Mouse (Mus musculus): ENCODE measurements around the gene Ddost.

Gene Ddost

GRCm38 (mm10) chr4:138337341-138337740 is 32.8 kb downstream of the Ddost start:
- no peak for DNase-seq (ENCODE audit: low spot score)

GRCm38 (mm10) chr4:138339963-138340362 is 35.4 kb downstream of the Ddost start:
- peak; percentile 31 for DNase-seq (ENCODE audit: low spot score)

- no peak for DNase-seq (ENCODE audit: low spot score)
Observed at GRCm38 (mm10) chr4:138341393-138341792, 36.9 kb downstream of the Ddost start.

GRCm38 (mm10) chr4:138342048-138342447 is 37.5 kb downstream of the Ddost start:
- DNase-seq (ENCODE audit: low spot score), result no peak

- DNase-seq (ENCODE audit: low spot score), result no peak
Observed at GRCm38 (mm10) chr4:138342778-138343177, 38.2 kb downstream of the Ddost start.

GRCm38 (mm10) chr4:138343341-138343837 is 38.9 kb downstream of the Ddost start:
- no peak for DNase-seq (ENCODE audit: low spot score)

GRCm38 (mm10) chr4:138344891-138345545 is 40.5 kb downstream of the Ddost start:
- DNase-seq (ENCODE audit: low spot score), result no peak

- DNase-seq (ENCODE audit: low spot score), result no peak
Observed at GRCm38 (mm10) chr4:138347280-138347679, 42.8 kb downstream of the Ddost start.

- DNase-seq (ENCODE audit: low spot score), result no peak
Observed at GRCm38 (mm10) chr4:138348716-138349115, 44.2 kb downstream of the Ddost start.

- no peak for DNase-seq (ENCODE audit: low spot score)
Observed at GRCm38 (mm10) chr4:138351821-138352220, 47.3 kb downstream of the Ddost start.

- no peak for DNase-seq (ENCODE audit: low spot score)
Observed at GRCm38 (mm10) chr4:138352692-138353091, 48.2 kb downstream of the Ddost start.

- no peak for DNase-seq (ENCODE audit: low spot score)
Observed at GRCm38 (mm10) chr4:138353438-138354171, 49.1 kb downstream of the Ddost start.

GRCm38 (mm10) chr4:138355496-138355895 is 51.0 kb downstream of the Ddost start:
- DNase-seq (ENCODE audit: low spot score), result no peak

GRCm38 (mm10) chr4:138356141-138356540 is 51.6 kb downstream of the Ddost start:
- DNase-seq (ENCODE audit: low spot score), result no peak

GRCm38 (mm10) chr4:138356551-138356950 is 52.0 kb downstream of the Ddost start:
- no peak for DNase-seq (ENCODE audit: low spot score)

- no peak for DNase-seq (ENCODE audit: low spot score)
Observed at GRCm38 (mm10) chr4:138358176-138358575, 53.6 kb downstream of the Ddost start.

- no peak for DNase-seq (ENCODE audit: low spot score)
Observed at GRCm38 (mm10) chr4:138361370-138361821, 56.9 kb downstream of the Ddost start.
